Mouse (Mus musculus): ENCODE data around the gene Ubtd1. TPM values are rescaled to one million over a fixed set of nuclear protein-coding genes. Genes with fewer than 3 reads are reported as not detected.

Ubtd1 gene
- polyA plus RNA-seq, 1 experiment from 2014 or later = 35.9 TPM

GRCm38 (mm10) chr19:42004258-42004657 lies 22.7 kb downstream of the Ubtd1 start:
- Histone ChIP-seq H3K27ac (ENCODE audit: low read length) (no peak overlapping the region), H3K4me2 (replicated peaks; ENCODE audit: low read depth, low read length) (no peak overlapping the region), H3K9ac (replicated peaks; ENCODE audit: low read length) (no peak overlapping the region), H3K27me3 (ENCODE audit: insufficient read depth, low read length) (no peaks in the 10 kb centered on the region), H3K9me3 (ENCODE audit: low read length) (no peaks in the 10 kb centered on the region), H3K4me1 (ENCODE audit: insufficient read depth, low read length) (peaks cover 63% of the 10 kb centered on the region), H3K36me3 (ENCODE audit: insufficient read depth, low read length) (no peaks in the 10 kb centered on the region), H3K4me3 (ENCODE audit: low read length) (no peak overlapping the region)
- 72% methylated on average over 6 of the region's 6 CpGs for WGBS
- ATAC-seq (ENCODE audit: low FRiP score, low TSS enrichment) = no peak

- Histone ChIP-seq H3K9ac (replicated peaks; ENCODE audit: low read length) (no peak overlapping the region), H3K36me3 (ENCODE audit: insufficient read depth, low read length) (no peaks in the 10 kb centered on the region), H3K4me3 (ENCODE audit: low read length) (no peak overlapping the region), H3K4me2 (replicated peaks; ENCODE audit: low read depth, low read length) (no peak overlapping the region), H3K27me3 (ENCODE audit: insufficient read depth, low read length) (no peaks in the 10 kb centered on the region), H3K9me3 (ENCODE audit: low read length) (no peaks in the 10 kb centered on the region), H3K27ac (ENCODE audit: low read length) (peak overlapping the region; percentile 74), H3K4me1 (ENCODE audit: insufficient read depth, low read length) (peaks cover 63% of the 10 kb centered on the region)
- ATAC-seq (ENCODE audit: low FRiP score, low TSS enrichment) = peak; percentile 16; the same call in 1 of the 2 replicates
- 55% methylated on average over 3 of the region's 3 CpGs for whole genome bisulfite sequencing
These were observed 24.1 kb downstream of the Ubtd1 start for GRCm38 (mm10) chr19:42005616-42006015.

GRCm38 (mm10) chr19:42006568-42006967 lies 25.0 kb downstream of the Ubtd1 start:
- H3K4me2 ChIP-seq (replicated peaks; ENCODE audit: low read depth, low read length) = no peak overlapping the region
- 0 out of 2 replicates have a peak, but pooled peaks cover 1% of the 10 kb centered on the region for H3K36me3 ChIP-seq (ENCODE audit: insufficient read depth, low read length)
- H3K4me3 ChIP-seq (ENCODE audit: low read length) = no peak overlapping the region
- H3K9me3 ChIP-seq (ENCODE audit: low read length) = no peaks in the 10 kb centered on the region
- peak overlapping the region; percentile 52; the same call in 1 of the 2 replicates for H3K27ac ChIP-seq (ENCODE audit: low read length)
- no peak overlapping the region for H3K9ac ChIP-seq (replicated peaks; ENCODE audit: low read length)
- 52% methylated on average over 8 of the region's 8 CpGs for WGBS
- no peaks in the 10 kb centered on the region for H3K27me3 ChIP-seq (ENCODE audit: insufficient read depth, low read length)
- no peak for ATAC-seq (ENCODE audit: low FRiP score, low TSS enrichment)
- H3K4me1 ChIP-seq (ENCODE audit: insufficient read depth, low read length) = peaks cover 60% of the 10 kb centered on the region

GRCm38 (mm10) chr19:42008586-42008985 lies 27.0 kb downstream of the Ubtd1 start:
- 47% methylated on average over 3 of the region's 3 CpGs for WGBS
- Histone ChIP-seq H3K27ac (ENCODE audit: low read length) (peak overlapping the region; percentile 61), H3K27me3 (ENCODE audit: insufficient read depth, low read length) (no peaks in the 10 kb centered on the region), H3K4me3 (ENCODE audit: low read length) (no peak overlapping the region), H3K4me1 (ENCODE audit: insufficient read depth, low read length) (peaks cover 59% of the 10 kb centered on the region), H3K36me3 (ENCODE audit: insufficient read depth, low read length) (0 out of 2 replicates have a peak, but pooled peaks cover 6% of the 10 kb centered on the region), H3K4me2 (replicated peaks; ENCODE audit: low read depth, low read length) (no peak overlapping the region), H3K9me3 (ENCODE audit: low read length) (no peaks in the 10 kb centered on the region), H3K9ac (replicated peaks; ENCODE audit: low read length) (no peak overlapping the region; the same call in 1 of the 2 replicates)
- ATAC-seq (ENCODE audit: low FRiP score, low TSS enrichment) = no peak

GRCm38 (mm10) chr19:42009067-42009466 lies 27.5 kb downstream of the Ubtd1 start:
- no peaks in the 10 kb centered on the region for H3K9me3 ChIP-seq (ENCODE audit: low read length)
- no peak overlapping the region; the same call in 1 of the 2 replicates for H3K9ac ChIP-seq (replicated peaks; ENCODE audit: low read length)
- H3K27me3 ChIP-seq (ENCODE audit: insufficient read depth, low read length) = no peaks in the 10 kb centered on the region
- no peak for ATAC-seq (ENCODE audit: low FRiP score, low TSS enrichment)
- WGBS = 26% methylated on average over 7 of the region's 7 CpGs
- H3K27ac ChIP-seq (ENCODE audit: low read length) = peak overlapping the region; percentile 61
- H3K36me3 ChIP-seq (ENCODE audit: insufficient read depth, low read length) = 0 out of 2 replicates have a peak, but pooled peaks cover 6% of the 10 kb centered on the region
- no peak overlapping the region for H3K4me2 ChIP-seq (replicated peaks; ENCODE audit: low read depth, low read length)
- H3K4me3 ChIP-seq (ENCODE audit: low read length) = no peak overlapping the region
- peaks cover 59% of the 10 kb centered on the region for H3K4me1 ChIP-seq (ENCODE audit: insufficient read depth, low read length)

- peaks cover 51% of the 10 kb centered on the region for H3K4me1 ChIP-seq (ENCODE audit: insufficient read depth, low read length)
- no peaks in the 10 kb centered on the region for H3K9me3 ChIP-seq (ENCODE audit: low read length)
- H3K36me3 ChIP-seq (ENCODE audit: insufficient read depth, low read length) = 0 out of 2 replicates have a peak, but pooled peaks cover 6% of the 10 kb centered on the region
- 0 out of 2 replicates have a peak overlapping the region, but pooled peaks have one; percentile 21 for H3K27ac ChIP-seq (ENCODE audit: low read length)
- WGBS = 37% methylated on average over 4 of the region's 4 CpGs
- H3K27me3 ChIP-seq (ENCODE audit: insufficient read depth, low read length) = no peaks in the 10 kb centered on the region
- no peak overlapping the region for H3K9ac ChIP-seq (replicated peaks; ENCODE audit: low read length)
- no peak for ATAC-seq (ENCODE audit: low FRiP score, low TSS enrichment)
- H3K4me3 ChIP-seq (ENCODE audit: low read length) = no peak overlapping the region
- no peak overlapping the region for H3K4me2 ChIP-seq (replicated peaks; ENCODE audit: low read depth, low read length)
These were observed 28.9 kb downstream of the Ubtd1 start for GRCm38 (mm10) chr19:42010436-42010835.

GRCm38 (mm10) chr19:42011123-42011522 lies 29.6 kb downstream of the Ubtd1 start:
- peaks cover 50% of the 10 kb centered on the region for H3K4me1 ChIP-seq (ENCODE audit: insufficient read depth, low read length)
- no peaks in the 10 kb centered on the region for H3K9me3 ChIP-seq (ENCODE audit: low read length)
- no peaks in the 10 kb centered on the region for H3K27me3 ChIP-seq (ENCODE audit: insufficient read depth, low read length)
- no peak overlapping the region for H3K4me2 ChIP-seq (replicated peaks; ENCODE audit: low read depth, low read length)
- 0 out of 2 replicates have a peak, but pooled peaks cover 6% of the 10 kb centered on the region for H3K36me3 ChIP-seq (ENCODE audit: insufficient read depth, low read length)
- ATAC-seq (ENCODE audit: low FRiP score, low TSS enrichment) = peak; percentile 36; the same call in 1 of the 2 replicates
- no peak overlapping the region for H3K4me3 ChIP-seq (ENCODE audit: low read length)
- 0 out of 2 replicates have a peak overlapping the region, but pooled peaks have one; percentile 7 for H3K27ac ChIP-seq (ENCODE audit: low read length)
- WGBS = 62% methylated on average over 7 of the region's 7 CpGs
- no peak overlapping the region for H3K9ac ChIP-seq (replicated peaks; ENCODE audit: low read length)

- H3K4me3 ChIP-seq (ENCODE audit: low read length) = no peak overlapping the region
- H3K9me3 ChIP-seq (ENCODE audit: low read length) = no peaks in the 10 kb centered on the region
- H3K27me3 ChIP-seq (ENCODE audit: insufficient read depth, low read length) = no peaks in the 10 kb centered on the region
- 58% methylated on average over 3 of the region's 3 CpGs for WGBS
- H3K36me3 ChIP-seq (ENCODE audit: insufficient read depth, low read length) = 0 out of 2 replicates have a peak, but pooled peaks cover 6% of the 10 kb centered on the region
- H3K9ac ChIP-seq (replicated peaks; ENCODE audit: low read length) = no peak overlapping the region
- H3K4me2 ChIP-seq (replicated peaks; ENCODE audit: low read depth, low read length) = no peak overlapping the region
- peaks cover 51% of the 10 kb centered on the region for H3K4me1 ChIP-seq (ENCODE audit: insufficient read depth, low read length)
- H3K27ac ChIP-seq (ENCODE audit: low read length) = peak overlapping the region; percentile 40; the same call in 1 of the 2 replicates
- peak; percentile 59 for ATAC-seq (ENCODE audit: low FRiP score, low TSS enrichment)
These were observed 32.8 kb downstream of the Ubtd1 start for GRCm38 (mm10) chr19:42014231-42014825.

GRCm38 (mm10) chr19:42015001-42015400 lies 33.4 kb downstream of the Ubtd1 start:
- WGBS = 79% methylated on average over 6 of the region's 6 CpGs
- 0 out of 2 replicates have a peak overlapping the region, but pooled peaks have one; percentile 21 for H3K27ac ChIP-seq (ENCODE audit: low read length)
- H3K27me3 ChIP-seq (ENCODE audit: insufficient read depth, low read length) = no peaks in the 10 kb centered on the region

GRCm38 (mm10) chr19:42016251-42016650 lies 34.7 kb downstream of the Ubtd1 start:
- WGBS = 78% methylated on average over 4 of the region's 4 CpGs
- no peak for ATAC-seq (ENCODE audit: low FRiP score, low TSS enrichment)

More at GRCm38 (mm10) chr19:42015001-42015400, 33.4 kb downstream of the Ubtd1 start:
- Histone ChIP-seq H3K36me3 (ENCODE audit: insufficient read depth, low read length) (0 out of 2 replicates have a peak, but pooled peaks cover 6% of the 10 kb centered on the region), H3K9me3 (ENCODE audit: low read length) (no peaks in the 10 kb centered on the region), H3K9ac (replicated peaks; ENCODE audit: low read length) (no peak overlapping the region), H3K4me2 (replicated peaks; ENCODE audit: low read depth, low read length) (no peak overlapping the region), H3K4me3 (ENCODE audit: low read length) (no peak overlapping the region), H3K4me1 (ENCODE audit: insufficient read depth, low read length) (peaks cover 48% of the 10 kb centered on the region)
- no peak for ATAC-seq (ENCODE audit: low FRiP score, low TSS enrichment)

More at GRCm38 (mm10) chr19:42016251-42016650, 34.7 kb downstream of the Ubtd1 start:
- Histone ChIP-seq H3K36me3 (ENCODE audit: insufficient read depth, low read length) (0 out of 2 replicates have a peak, but pooled peaks cover 6% of the 10 kb centered on the region), H3K4me3 (ENCODE audit: low read length) (no peak overlapping the region), H3K9ac (replicated peaks; ENCODE audit: low read length) (0 out of 2 replicates have a peak overlapping the region, but pooled peaks have one; percentile 12), H3K4me1 (ENCODE audit: insufficient read depth, low read length) (peaks cover 36% of the 10 kb centered on the region), H3K27ac (ENCODE audit: low read length) (peak overlapping the region; percentile 81), H3K27me3 (ENCODE audit: insufficient read depth, low read length) (no peaks in the 10 kb centered on the region), H3K4me2 (replicated peaks; ENCODE audit: low read depth, low read length) (no peak overlapping the region), H3K9me3 (ENCODE audit: low read length) (no peaks in the 10 kb centered on the region)

Data from kidney, embryonic 16.5 days (tissue).